Mouse (Mus musculus) megakaryocyte progenitor cell, adult 5-6 weeks (primary cell): ENCODE data around the gene Drd4. TPM values are rescaled to one million over a fixed set of nuclear protein-coding genes. Genes with fewer than 3 reads are reported as not detected.
A peak's percentile ranks its signal among the peaks of the same experiment; 100 is the strongest.

Experiments used
- ATAC-seq: replicated peaks from 2 replicates; pipeline ENCODE4 v1.8.0; 2016; ENCODE audit warnings: mild to moderate bottlenecking, moderate TSS enrichment, inconsistent platforms; ENCODE audit not compliant: poor library complexity
- total RNA-seq, 2 experiments: library from RNA; stranded (forward) in 1 of 2; stranded (reverse) in 1 of 2; fragments of 157-497, 149-512 nt in 1 of 2; fragments of 200-1000 nt in 1 of 2; gene quantifications; 2 replicates each; pipeline versions ENCODE4 v1.2.3 to v1.2.4; 2015 to 2017

Drd4 gene
- total RNA-seq, 2 experiments from 2014 or later = not detected

GRCm38 (mm10) chr7:141292583-141293388 is 980 bp downstream of the Drd4 start:
- ATAC-seq = no peak

DNA sequence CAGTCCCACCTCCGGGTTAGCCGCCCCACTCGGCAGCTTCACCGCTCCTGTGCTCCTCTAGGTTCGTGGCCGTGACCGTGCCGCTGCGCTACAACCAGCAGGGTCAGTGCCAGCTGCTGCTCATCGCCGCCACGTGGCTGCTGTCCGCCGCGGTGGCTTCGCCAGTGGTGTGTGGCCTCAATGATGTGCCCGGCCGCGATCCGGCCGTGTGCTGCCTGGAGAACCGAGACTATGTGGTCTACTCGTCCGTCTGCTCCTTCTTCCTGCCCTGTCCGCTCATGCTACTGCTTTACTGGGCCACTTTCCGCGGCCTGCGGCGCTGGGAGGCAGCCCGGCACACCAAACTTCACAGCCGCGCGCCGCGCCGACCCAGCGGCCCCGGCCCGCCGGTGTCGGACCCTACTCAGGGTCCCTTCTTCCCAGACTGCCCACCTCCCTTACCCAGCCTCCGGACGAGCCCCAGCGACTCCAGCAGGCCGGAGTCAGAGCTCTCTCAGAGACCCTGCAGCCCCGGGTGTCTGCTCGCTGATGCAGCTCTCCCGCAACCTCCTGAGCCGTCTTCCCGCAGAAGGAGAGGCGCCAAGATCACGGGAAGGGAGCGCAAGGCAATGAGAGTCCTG is 2.2 kb downstream of the Drd4 start:
- ATAC-seq = peak; percentile 37

DNA sequence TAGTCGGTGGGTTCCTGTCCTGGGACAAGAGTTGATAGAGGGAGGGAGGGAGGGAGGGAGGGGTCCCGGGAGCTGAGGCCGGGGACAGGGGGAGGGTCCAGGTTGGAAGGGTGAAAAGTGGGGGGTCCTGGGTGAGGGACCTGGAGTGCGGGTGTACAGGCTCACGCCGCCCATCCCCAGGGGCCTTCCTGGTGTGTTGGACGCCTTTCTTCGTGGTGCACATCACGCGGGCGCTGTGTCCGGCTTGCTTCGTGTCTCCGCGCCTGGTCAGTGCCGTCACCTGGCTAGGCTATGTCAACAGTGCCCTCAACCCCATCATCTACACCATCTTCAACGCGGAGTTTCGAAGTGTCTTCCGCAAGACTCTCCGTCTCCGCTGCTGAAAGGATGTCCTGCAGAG is 2.7 kb downstream of the Drd4 start:
- no peak for ATAC-seq

DNA sequence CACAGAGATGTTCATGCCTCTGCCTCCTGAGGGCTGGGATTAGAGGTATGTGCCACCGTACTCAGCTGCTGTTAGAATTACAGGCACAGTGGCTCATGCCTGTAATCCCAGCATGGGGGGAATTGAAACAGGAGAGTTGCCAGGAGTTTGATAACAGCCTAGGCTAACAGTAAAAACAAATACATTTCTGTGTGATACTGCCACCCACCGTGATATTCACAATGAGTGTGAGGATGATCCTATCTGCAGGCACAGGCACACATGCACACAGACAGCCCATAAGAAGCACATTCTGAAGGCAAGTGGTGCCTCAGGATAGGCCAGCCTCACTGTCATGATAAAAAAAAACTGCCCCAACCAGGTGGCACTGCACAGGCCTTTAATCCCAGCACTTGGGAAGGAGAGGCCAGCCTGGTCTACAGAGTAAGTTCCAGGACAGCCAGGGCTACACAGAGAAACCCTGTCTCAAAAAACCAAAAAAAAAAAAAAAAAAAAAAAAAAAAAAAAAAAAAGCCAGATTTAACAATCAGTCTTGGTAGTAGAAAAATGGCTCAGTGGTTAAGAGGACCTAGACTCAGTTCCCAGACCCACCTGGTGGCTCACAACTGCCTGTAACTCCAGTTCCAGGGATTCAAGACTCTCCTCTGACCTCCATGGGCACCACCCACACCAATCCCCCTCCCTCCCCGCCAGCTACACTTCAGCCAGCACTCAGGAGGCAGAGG is 6.3 kb downstream of the Drd4 start:
- peak; percentile 67 for ATAC-seq

GRCm38 (mm10) chr7:141299175-141299574 is 7.4 kb downstream of the Drd4 start:
- no peak for ATAC-seq

- ATAC-seq = no peak
Observed at GRCm38 (mm10) chr7:141301386-141301785, 9.6 kb downstream of the Drd4 start.

GRCm38 (mm10) chr7:141302702-141303268 is 11.0 kb downstream of the Drd4 start:
- no peak; the same call in 1 of the 2 replicates for ATAC-seq

DNA sequence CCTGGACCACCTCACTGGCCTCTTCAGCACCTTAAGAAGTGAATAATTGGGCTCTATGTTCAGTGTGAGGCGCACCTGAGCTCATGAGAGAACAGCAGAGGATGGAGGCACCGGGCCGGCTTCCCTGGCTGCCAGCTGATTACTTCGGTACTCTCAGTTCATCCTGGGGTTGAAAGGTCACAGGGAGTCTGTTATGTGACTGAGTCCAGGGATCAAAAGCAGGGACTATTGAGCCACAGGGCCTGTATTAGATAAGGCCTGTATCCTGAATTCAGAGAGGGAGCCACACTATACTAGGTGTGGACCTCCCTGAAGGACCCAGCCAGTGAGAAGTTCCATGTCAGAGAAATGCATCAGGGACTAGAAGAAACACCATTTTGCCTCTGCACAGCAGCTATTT is 12.7 kb downstream of the Drd4 start:
- no peak for ATAC-seq

DNA sequence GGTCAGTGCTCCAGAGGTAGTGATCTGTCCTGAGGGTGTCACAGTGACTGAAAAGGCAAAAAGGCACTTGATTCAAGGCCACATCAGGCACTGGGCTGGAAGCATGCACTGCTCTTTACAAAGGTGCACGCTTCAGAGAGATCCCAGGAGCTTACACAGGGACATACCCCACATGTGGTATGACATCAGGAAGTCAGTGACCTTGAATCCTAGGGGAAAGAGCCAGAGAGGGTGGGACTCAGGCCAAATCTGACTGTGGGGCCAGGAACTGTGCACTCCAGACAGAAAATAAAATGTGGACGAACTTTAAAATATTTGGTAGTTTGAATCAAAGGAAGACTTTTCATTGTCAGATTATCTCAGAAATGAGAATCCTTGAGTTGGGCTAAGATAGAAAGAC is 22.6 kb downstream of the Drd4 start:
- ATAC-seq = no peak

GRCm38 (mm10) chr7:141315076-141315475 is 23.3 kb downstream of the Drd4 start:
- ATAC-seq = no peak

- ATAC-seq = peak; percentile 100
Observed at GRCm38 (mm10) chr7:141315974-141316373, 24.2 kb downstream of the Drd4 start.

DNA sequence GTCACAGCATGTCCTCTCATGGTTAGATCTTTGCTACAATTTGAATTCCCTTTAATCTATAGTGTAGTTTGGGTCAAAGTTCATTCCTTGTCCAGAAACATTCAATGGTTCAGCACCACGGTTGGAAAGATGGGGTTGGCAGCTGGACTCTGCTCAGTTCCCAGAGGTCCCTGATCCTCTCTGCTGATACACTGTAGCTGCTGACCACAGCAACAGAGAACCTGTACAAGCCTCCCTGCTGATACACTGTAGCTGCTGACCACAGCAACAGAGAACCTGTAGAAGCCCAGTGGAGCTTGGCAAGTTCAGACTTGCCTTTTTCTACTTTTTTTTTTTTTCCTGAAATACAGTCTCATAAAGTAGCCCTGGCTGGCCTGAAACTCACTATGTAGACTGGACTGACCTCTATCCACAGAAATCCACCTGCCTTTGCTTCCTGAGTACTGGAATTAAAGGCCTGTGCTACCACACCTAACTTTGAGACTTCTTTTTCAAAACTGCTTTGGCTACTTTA is 25.9 kb downstream of the Drd4 start:
- no peak for ATAC-seq

DNA sequence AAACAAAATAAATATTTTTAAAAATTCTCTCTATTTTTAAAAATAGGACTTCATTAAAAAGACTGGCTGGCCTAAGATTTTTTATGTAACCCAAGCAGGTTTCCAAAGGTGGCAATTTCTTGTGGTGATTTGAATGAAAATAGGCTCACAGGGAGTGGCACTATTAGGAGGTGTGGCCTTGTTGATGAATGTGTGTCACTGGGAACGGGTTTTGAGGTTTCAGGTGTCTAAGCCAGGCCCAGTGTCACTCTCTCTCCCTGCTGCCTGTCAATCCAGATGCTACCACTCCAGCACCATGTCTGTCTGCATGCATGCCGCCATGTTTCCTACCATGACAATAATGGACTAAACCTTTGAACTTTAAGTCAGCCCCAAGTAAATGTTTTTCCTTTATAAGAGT is 27.6 kb downstream of the Drd4 start:
- no peak for ATAC-seq

DNA sequence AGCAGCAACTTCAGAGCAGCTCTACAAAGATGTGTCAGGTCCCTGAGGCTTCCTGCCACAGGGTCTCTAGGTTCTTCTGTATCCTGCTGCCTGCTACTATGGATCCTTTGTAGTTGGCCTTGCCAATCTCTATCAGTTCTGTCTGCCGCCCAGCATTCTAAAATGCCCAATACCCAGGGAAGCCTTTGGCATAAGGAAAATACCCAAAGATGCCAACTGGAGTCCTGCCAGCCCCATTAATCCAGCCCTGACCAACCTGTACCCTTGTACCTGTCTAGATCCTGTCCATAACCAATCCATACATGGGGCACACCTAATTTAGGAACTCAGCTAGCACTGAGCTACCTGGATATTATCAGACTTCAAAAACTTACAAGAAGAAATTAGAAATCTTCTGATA is 32.9 kb downstream of the Drd4 start:
- no peak for ATAC-seq

- no peak for ATAC-seq
Observed at GRCm38 (mm10) chr7:141326546-141327446, 35.0 kb downstream of the Drd4 start.

DNA sequence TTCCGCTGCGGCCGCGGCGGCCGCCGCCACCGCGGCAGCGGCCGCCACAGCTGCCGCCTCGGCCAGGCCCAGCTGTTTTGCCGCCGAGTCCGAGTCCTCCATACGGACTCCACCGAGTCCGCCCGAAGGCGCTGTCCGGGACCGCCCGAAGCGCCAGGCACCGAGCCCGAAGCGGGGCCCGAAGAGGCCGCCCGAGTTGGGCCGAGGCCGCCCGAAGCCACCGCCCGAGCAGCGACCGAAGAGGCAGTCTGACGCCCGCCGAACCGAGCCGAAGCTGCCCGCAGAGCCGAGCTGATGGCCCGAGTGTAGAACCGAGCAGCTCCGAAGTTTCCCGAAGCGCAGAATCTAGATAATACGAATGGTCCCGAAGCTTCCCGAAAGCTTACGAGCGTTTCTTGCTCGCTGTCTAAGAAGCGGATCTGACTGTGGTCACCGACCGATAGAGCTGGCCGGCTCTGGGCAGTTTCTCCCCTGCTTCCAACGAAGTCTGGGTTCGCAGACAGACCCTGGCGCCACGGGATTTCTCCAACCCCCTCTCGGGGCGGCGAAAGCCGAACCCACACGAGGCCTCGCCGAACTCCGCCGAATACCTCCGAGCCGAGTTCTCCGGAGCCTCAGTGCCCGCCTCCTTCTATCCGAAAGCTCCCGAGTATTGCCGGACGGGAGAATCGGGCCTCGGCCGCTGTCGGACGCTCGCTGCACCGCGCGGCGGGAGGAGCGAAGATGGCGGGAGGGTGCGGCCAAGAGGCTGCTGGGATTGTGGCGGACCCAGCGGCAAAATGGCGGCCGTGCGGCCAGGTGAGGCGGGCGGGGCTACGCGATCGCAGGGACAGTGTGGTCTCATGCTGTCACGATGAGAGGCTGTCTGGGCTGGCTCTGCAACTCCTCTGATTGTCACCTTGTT is 35.9 kb downstream of the Drd4 start, which contains the start of the genes Deaf1 and Tmem80:
Gene Deaf1, minus strand, starts transcription at position 222 of the 904 bp plus-strand sequence.
Gene Tmem80, plus strand, starts transcription at position 271 of the 904 bp plus-strand sequence.
- ATAC-seq = peak; percentile 86

DNA sequence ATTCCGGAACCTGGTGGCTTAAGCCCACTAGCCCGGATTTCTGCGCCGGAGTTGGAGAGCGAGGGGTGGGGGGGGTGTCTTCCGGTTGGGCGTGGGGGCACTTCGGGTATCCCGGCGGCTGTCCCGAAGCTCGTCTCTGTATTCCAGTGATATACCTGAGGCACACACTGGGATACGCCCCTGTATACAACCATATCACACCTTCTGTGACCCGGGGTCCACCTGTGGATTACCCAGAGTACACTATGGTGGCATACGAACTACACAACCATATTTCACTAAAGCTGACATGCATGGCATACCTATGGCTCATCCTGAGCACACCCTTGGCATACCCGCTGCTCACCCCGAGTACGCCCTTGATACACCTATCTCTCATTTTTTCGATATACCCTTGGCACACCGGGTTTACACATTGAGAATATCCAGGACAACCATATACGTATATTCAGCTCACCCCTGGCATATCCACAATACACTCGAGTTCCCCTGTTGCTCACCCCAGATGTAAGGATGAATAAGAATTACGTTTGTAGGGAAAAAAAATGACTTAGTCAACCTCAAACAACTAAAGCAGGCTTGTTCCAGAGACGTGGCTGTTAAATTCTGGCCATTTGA is 36.7 kb downstream of the Drd4 start:
- ATAC-seq = no peak; the same call in 1 of the 2 replicates

- no peak for ATAC-seq
Observed at GRCm38 (mm10) chr7:141330706-141331105, 38.9 kb downstream of the Drd4 start.

DNA sequence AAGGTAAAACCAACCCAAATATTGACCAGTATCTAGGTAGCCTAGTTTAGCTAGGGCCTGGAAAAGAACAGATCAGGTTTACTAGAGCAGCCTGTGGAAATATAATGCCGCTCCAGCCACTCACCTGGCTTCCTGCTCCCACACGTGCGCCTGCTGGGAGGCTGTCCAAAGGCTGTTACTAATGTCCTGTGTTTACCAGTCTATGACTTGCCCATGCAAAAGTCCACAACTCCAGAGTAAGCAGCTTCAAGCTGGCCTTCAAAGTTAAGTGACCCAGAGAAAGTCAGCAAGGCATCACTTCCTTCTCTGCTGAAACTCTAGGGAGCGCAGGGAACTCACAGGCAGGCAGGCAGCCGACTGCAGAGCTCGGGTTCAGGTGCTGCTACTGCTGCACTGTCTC is 40.2 kb downstream of the Drd4 start:
- ATAC-seq = no peak
